Mouse (Mus musculus) myocyte (in vitro differentiated cells): Measurements from ENCODE around the gene Mael.

Experiments
- E2F4 ChIP-seq: IDR thresholded peaks from one replicate; pipeline ENCODE4 v1.6.1; 2011; ENCODE audit warnings: mild to moderate bottlenecking, control low read depth, moderate library complexity; ENCODE audit not compliant: insufficient read depth
- MAX ChIP-seq: IDR thresholded peaks from one replicate; pipeline ENCODE4 v1.6.1; 2011; ENCODE audit warnings: low read depth, mild to moderate bottlenecking, control low read depth
- USF1 ChIP-seq: IDR thresholded peaks from one replicate; pipeline ENCODE4 v1.6.1; 2011; ENCODE audit warnings: low read depth, mild to moderate bottlenecking, control low read depth, moderate library complexity

DNA sequence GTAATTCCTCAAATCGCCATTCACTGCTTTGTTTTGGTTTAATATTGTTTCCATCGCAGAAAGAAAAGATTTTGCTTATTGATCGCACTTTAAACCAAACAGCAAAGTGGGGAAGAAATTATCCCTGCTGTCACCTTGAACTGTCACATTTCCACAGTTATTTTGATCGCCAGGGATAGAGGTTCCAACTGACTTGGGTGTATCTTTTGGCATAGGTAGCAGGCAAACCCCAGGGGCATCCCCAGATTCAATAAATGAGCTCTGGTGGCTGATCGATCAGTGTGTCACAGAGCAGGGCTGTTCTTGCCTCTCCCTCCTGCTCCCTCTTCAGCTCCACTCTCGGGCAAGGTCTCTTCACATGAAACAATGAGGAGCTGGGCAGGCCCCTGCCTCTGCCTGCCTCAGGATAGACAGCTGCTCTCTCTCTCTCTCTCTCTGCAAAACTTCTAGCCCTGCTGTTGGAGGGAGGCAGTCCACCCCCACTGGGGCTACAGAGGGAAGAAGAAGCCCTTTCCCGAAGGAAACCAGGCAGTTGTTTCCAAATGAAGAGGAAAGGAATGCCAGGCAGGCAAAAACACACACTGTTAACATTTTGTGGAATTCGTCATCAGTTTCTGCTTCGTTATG is 41.1 kb upstream of the Mael start:
- TF ChIP-seq E2F4 (no peak), USF1 (no peak), MAX (no peak)
